Mouse (Mus musculus): ENCODE measurements around the gene Magee1. TPM values are rescaled to one million over a fixed set of nuclear protein-coding genes. Genes with fewer than 3 reads are reported as not detected.

The Magee1 gene
- 0.84 and 0.96 TPM in 2 replicates for polyA plus RNA-seq (2012; rRNA removed)

DNA sequence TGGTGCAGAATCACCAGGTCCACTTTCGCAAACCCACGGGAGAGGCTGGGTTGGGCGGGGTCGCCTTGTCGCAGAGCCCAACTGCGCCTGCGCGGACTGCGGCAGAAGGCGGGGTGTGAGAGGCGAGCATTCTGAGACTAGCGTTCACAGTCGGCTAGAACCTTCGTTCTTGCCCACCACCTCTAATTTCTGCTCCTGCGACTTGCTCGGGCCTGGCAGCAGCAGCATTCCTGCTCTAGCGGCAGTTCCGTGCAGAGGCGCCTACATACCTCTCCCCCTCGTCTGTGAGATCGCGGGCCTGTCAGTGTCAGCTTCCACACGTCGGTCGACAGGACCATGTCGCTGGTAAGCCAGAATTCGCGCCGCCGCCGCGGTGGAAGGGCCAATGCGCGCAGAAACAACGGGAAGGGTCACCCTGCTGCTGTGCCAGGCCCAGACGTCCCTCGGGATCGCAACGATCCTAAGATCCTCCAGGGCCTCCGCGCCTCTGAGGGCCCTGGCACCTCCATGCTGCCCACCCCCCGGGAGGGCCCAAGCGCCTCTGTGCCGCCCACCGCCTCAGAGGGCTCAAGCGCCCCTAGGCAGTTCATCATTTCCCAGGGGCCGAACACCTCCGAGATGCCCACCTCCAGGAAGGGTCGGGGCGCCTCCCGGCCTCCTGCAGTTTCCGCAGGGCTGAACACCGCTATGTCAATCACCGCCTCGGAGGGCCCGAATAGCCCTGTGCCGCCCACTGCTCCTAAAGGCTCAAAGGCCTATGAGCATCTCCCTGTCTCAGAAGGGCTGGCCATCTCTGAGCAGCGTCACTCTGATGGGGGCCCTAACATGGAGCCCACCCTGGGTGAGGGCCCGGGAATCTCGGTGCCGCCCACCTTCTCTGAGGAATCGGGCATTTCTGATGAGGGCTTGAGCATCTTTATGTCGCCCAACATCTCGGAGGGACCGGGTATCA is at the start of gene Magee1:
TSS of gene Magee1 (plus strand) at position 104 of the 952 bp plus-strand sequence.

DNA sequence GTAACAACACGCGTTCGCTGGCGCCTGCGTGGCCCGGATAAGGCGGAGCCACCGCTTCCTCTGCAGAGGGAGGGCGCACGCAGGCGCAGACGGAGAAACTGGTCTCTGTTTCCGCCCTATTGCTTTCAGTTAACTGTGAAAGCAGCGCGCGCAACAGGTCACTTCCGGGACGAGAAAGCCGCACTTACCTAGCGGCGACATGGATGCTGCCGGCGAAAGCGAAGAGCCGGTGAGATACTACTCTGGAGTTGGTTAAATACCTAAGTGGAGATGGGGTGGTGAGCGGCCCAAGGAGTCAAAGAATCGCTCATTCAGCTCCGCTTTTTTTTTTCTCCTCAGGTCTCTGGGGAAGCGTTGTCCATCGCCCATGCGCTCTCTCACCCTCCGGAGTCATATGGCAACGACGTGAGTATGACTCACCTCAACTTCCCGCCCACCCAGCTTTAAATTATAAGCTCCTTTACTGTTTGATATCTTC is 40.5 kb upstream of the Magee1 start, which contains the start of gene Pbdc1:
TSS of gene Pbdc1 (plus strand) at position 142 of the 478 bp plus-strand sequence.

Other genes with a start within 250 kb of the Magee1 start
- 13.5 and 15.0 TPM in 2 replicates for gene Pbdc1, start 40.6 kb upstream of the Magee1 start, polyA plus RNA-seq (2012; rRNA removed)

Data from liver, embryonic 14 days (tissue).